Mouse (Mus musculus): ENCODE data around the gene Ifit1. TPM values are rescaled to one million over a fixed set of nuclear protein-coding genes. Genes with fewer than 3 reads are reported as not detected.
"Not testable (repeated sequence)": the region's sequence is repeated elsewhere in the genome, so short reads cannot be mapped to it uniquely, and the experiment has no call there.

The Ifit1 gene
- polyA plus RNA-seq, 1 experiment from 2014 or later: 0.84 TPM

GRCm38 (mm10) chr19:34620871-34621270 lies 19.8 kb upstream of the Ifit1 start:
- Histone ChIP-seq H3K27ac (no peak overlapping the region), H3K4me1 (no peaks in the 10 kb centered on the region), H3K9ac (no peak overlapping the region), H3K4me2 (no peak overlapping the region), H3K9me3 (no peaks in the 10 kb centered on the region), H3K4me3 (no peak overlapping the region), H3K36me3 (no peaks in the 10 kb centered on the region), H3K27me3 (no peaks in the 10 kb centered on the region)
- 94% methylated on average over 5 of the region's 5 CpGs for WGBS
- ATAC-seq (ENCODE audit: insufficient number of reproducible peaks, insufficient read depth, low FRiP score, low TSS enrichment, low read depth): no peak

- no peak overlapping the region for H3K4me2 ChIP-seq
- H3K36me3 ChIP-seq: no peaks in the 10 kb centered on the region
- no peak for ATAC-seq (ENCODE audit: insufficient number of reproducible peaks, insufficient read depth, low FRiP score, low TSS enrichment, low read depth)
- no peaks in the 10 kb centered on the region for H3K4me1 ChIP-seq
- WGBS: 93% methylated on average over 6 of the region's 6 CpGs
- H3K4me3 ChIP-seq: no peak overlapping the region
- H3K9ac ChIP-seq: no peak overlapping the region
- H3K27ac ChIP-seq: no peak overlapping the region
- no peaks in the 10 kb centered on the region for H3K27me3 ChIP-seq
- H3K9me3 ChIP-seq: no peaks in the 10 kb centered on the region
Measured at GRCm38 (mm10) chr19:34623781-34624180, 16.9 kb upstream of the Ifit1 start.

- Histone ChIP-seq H3K4me3 (no peak overlapping the region), H3K27me3 (no peaks in the 10 kb centered on the region), H3K9me3 (no peaks in the 10 kb centered on the region), H3K9ac (no peak overlapping the region), H3K4me2 (no peak overlapping the region), H3K36me3 (no peaks in the 10 kb centered on the region), H3K27ac (no peak overlapping the region), H3K4me1 (no peaks in the 10 kb centered on the region)
- 67% methylated on average over 4 of the region's 4 CpGs for WGBS
- no peak for ATAC-seq (ENCODE audit: insufficient number of reproducible peaks, insufficient read depth, low FRiP score, low TSS enrichment, low read depth)
Measured at GRCm38 (mm10) chr19:34624663-34625062, 16.0 kb upstream of the Ifit1 start.

GRCm38 (mm10) chr19:34627496-34627895 lies 13.2 kb upstream of the Ifit1 start:
- no peaks in the 10 kb centered on the region for H3K27me3 ChIP-seq
- H3K4me2 ChIP-seq: no peak overlapping the region
- no peak overlapping the region for H3K27ac ChIP-seq
- H3K9ac ChIP-seq: no peak overlapping the region
- ATAC-seq (ENCODE audit: insufficient number of reproducible peaks, insufficient read depth, low FRiP score, low TSS enrichment, low read depth): no peak
- no peak overlapping the region for H3K4me3 ChIP-seq
- no peaks in the 10 kb centered on the region for H3K36me3 ChIP-seq
- 78% methylated on average over 2 of the region's 2 CpGs for WGBS
- H3K9me3 ChIP-seq: no peaks in the 10 kb centered on the region
- no peaks in the 10 kb centered on the region for H3K4me1 ChIP-seq

GRCm38 (mm10) chr19:34631487-34631886 lies 9.2 kb upstream of the Ifit1 start:
- no peak for ATAC-seq (ENCODE audit: insufficient number of reproducible peaks, insufficient read depth, low FRiP score, low TSS enrichment, low read depth)
- Histone ChIP-seq H3K9ac (no peak overlapping the region), H3K4me3 (no peak overlapping the region), H3K9me3 (no peaks in the 10 kb centered on the region), H3K27me3 (no peaks in the 10 kb centered on the region), H3K36me3 (no peaks in the 10 kb centered on the region), H3K4me2 (no peak overlapping the region), H3K27ac (no peak overlapping the region), H3K4me1 (no peaks in the 10 kb centered on the region)

GRCm38 (mm10) chr19:34633484-34633883 lies 7.2 kb upstream of the Ifit1 start:
- Histone ChIP-seq H3K27me3 (0 out of 2 replicates have a peak, but pooled peaks cover 4% of the 10 kb centered on the region), H3K4me1 (no peaks in the 10 kb centered on the region), H3K27ac (no peak overlapping the region), H3K4me2 (no peak overlapping the region), H3K9me3 (no peaks in the 10 kb centered on the region), H3K9ac (no peak overlapping the region), H3K4me3 (no peak overlapping the region), H3K36me3 (no peaks in the 10 kb centered on the region)
- WGBS: 72% methylated on average over 2 of the region's 2 CpGs
- ATAC-seq (ENCODE audit: insufficient number of reproducible peaks, insufficient read depth, low FRiP score, low TSS enrichment, low read depth): no peak

GRCm38 (mm10) chr19:34636933-34637557 lies 3.6 kb upstream of the Ifit1 start:
- no peaks in the 10 kb centered on the region for H3K36me3 ChIP-seq
- H3K27me3 ChIP-seq: 0 out of 2 replicates have a peak, but pooled peaks cover 4% of the 10 kb centered on the region
- no peak overlapping the region for H3K4me3 ChIP-seq
- WGBS: 8% methylated on average over 3 of the region's 3 CpGs
- no peak overlapping the region for H3K9ac ChIP-seq
- H3K4me1 ChIP-seq: peaks cover 6% of the 10 kb centered on the region; the same call in 1 of the 2 replicates
- H3K9me3 ChIP-seq: no peaks in the 10 kb centered on the region
- H3K27ac ChIP-seq: no peak overlapping the region
- no peak for ATAC-seq (ENCODE audit: insufficient number of reproducible peaks, insufficient read depth, low FRiP score, low TSS enrichment, low read depth)
- H3K4me2 ChIP-seq: no peak overlapping the region

GRCm38 (mm10) chr19:34642616-34643015 lies 1.9 kb downstream of the Ifit1 start:
- no peaks in the 10 kb centered on the region for H3K36me3 ChIP-seq
- no peak overlapping the region for H3K27ac ChIP-seq
- H3K4me1 ChIP-seq: peaks cover 6% of the 10 kb centered on the region; the same call in 1 of the 2 replicates
- H3K4me3 ChIP-seq: no peak overlapping the region
- H3K9me3 ChIP-seq: no peaks in the 10 kb centered on the region
- no peak overlapping the region for H3K4me2 ChIP-seq
- 0 out of 2 replicates have a peak, but pooled peaks cover 3% of the 10 kb centered on the region for H3K27me3 ChIP-seq
- 52% methylated on average over 5 of the region's 5 CpGs for WGBS
- no peak overlapping the region for H3K9ac ChIP-seq
- no peak for ATAC-seq (ENCODE audit: insufficient number of reproducible peaks, insufficient read depth, low FRiP score, low TSS enrichment, low read depth)

- not testable (repeated sequence) for H3K9ac ChIP-seq; ATAC-seq (ENCODE audit: insufficient number of reproducible peaks, insufficient read depth, low FRiP score, low TSS enrichment, low read depth); H3K4me1 ChIP-seq; H3K36me3 ChIP-seq; H3K4me2 ChIP-seq; H3K27ac ChIP-seq; H3K4me3 ChIP-seq; H3K27me3 ChIP-seq; H3K9me3 ChIP-seq
- WGBS: 84% methylated on average over 8 of the region's 8 CpGs
Measured at GRCm38 (mm10) chr19:34647630-34648029, 7.0 kb downstream of the Ifit1 start.

GRCm38 (mm10) chr19:34650276-34650675 lies 9.6 kb downstream of the Ifit1 start:
- 73% methylated on average over 3 of the region's 3 CpGs for WGBS
- Histone ChIP-seq H3K4me1 (no peaks in the 10 kb centered on the region), H3K9ac (no peak overlapping the region), H3K27ac (no peak overlapping the region), H3K4me3 (no peak overlapping the region), H3K36me3 (no peaks in the 10 kb centered on the region), H3K4me2 (no peak overlapping the region), H3K27me3 (no peaks in the 10 kb centered on the region), H3K9me3 (no peaks in the 10 kb centered on the region)
- ATAC-seq (ENCODE audit: insufficient number of reproducible peaks, insufficient read depth, low FRiP score, low TSS enrichment, low read depth): no peak

- no peaks in the 10 kb centered on the region for H3K36me3 ChIP-seq
- H3K4me2 ChIP-seq: no peak overlapping the region
- no peak overlapping the region for H3K27ac ChIP-seq
- no peak overlapping the region for H3K9ac ChIP-seq
- H3K27me3 ChIP-seq: no peaks in the 10 kb centered on the region
- no peaks in the 10 kb centered on the region for H3K9me3 ChIP-seq
- no peak overlapping the region for H3K4me3 ChIP-seq
- no peak for ATAC-seq (ENCODE audit: insufficient number of reproducible peaks, insufficient read depth, low FRiP score, low TSS enrichment, low read depth)
- WGBS: 90% methylated on average over 6 of the region's 6 CpGs
- H3K4me1 ChIP-seq: no peaks in the 10 kb centered on the region
Measured at GRCm38 (mm10) chr19:34650997-34651396, 10.3 kb downstream of the Ifit1 start.

- no peaks in the 10 kb centered on the region for H3K36me3 ChIP-seq
- H3K27ac ChIP-seq: no peak overlapping the region
- no peaks in the 10 kb centered on the region for H3K9me3 ChIP-seq
- WGBS: 82% methylated on average over 10 of the region's 10 CpGs
- no peaks in the 10 kb centered on the region for H3K4me1 ChIP-seq
- no peak for ATAC-seq (ENCODE audit: insufficient number of reproducible peaks, insufficient read depth, low FRiP score, low TSS enrichment, low read depth)
- no peaks in the 10 kb centered on the region for H3K27me3 ChIP-seq
- no peak overlapping the region for H3K4me3 ChIP-seq
- H3K4me2 ChIP-seq: no peak overlapping the region
- H3K9ac ChIP-seq: no peak overlapping the region
Measured at GRCm38 (mm10) chr19:34655227-34655805, 14.6 kb downstream of the Ifit1 start.

Data from embryonic facial prominence, embryonic 13.5 days (tissue).